Mouse (Mus musculus): Measurements from ENCODE around the gene Cers6.

DNA sequence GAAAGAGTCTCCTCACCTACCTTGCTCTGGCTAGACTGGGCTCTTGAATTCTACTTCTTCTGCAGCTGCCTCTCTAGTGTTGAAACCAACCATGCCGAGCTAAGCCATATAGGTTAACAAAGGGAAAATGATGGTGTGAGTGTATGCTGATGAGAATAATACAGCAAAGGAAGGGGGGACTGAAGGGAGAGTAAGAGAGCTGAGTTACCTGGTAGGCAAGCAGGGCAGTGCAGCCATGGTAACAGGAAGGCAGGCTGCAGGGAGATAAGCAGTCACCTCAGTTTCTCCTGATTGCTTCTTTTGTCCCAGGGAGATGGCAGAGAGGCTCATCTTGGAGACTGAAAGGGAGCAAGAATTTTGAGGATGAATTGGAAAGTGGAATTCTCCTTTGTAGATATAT lies 105.1 kb downstream of the Cers6 start:
- TF ChIP-seq CTCF (IDR thresholded peaks at IDR 0.05; ENCODE audit: low read depth) (no peak), EP300 (IDR thresholded peaks at IDR 0.05; ENCODE audit: low read depth) (no peak)

Data from liver, embryonic 14.5 days (tissue).